Mouse (Mus musculus): ENCODE measurements around the gene Grb14. TPM values are rescaled to one million over a fixed set of nuclear protein-coding genes. Genes with fewer than 3 reads are reported as not detected.

Gene Grb14
- polyA plus RNA-seq, 1 experiment from 2014 or later, result 34.0 TPM

GRCm38 (mm10) chr2:65010105-65010504 is 14.7 kb downstream of the Grb14 start:
- no peak overlapping the region for H3K4me2 ChIP-seq (ENCODE audit: low read length)
- DNase-seq (ENCODE audit: low spot score), result no peak
- no peak overlapping the region for H3K9ac ChIP-seq (ENCODE audit: low read depth, low read length)
- no peaks in the 10 kb centered on the region for H3K27me3 ChIP-seq (ENCODE audit: insufficient read depth, low read length)
- no peaks in the 10 kb centered on the region for H3K9me3 ChIP-seq (replicated peaks; ENCODE audit: low read length)
- no peak overlapping the region for H3K4me3 ChIP-seq (replicated peaks; ENCODE audit: low read depth, low read length)
- no peak for ATAC-seq (replicated peaks; ENCODE audit: low FRiP score, low read depth)
- 64% methylated on average over 3 of the region's 3 CpGs for WGBS
- no peak overlapping the region for H3K27ac ChIP-seq
- no peaks in the 10 kb centered on the region for H3K36me3 ChIP-seq (ENCODE audit: insufficient read depth, low read length)
- no peaks in the 10 kb centered on the region for H3K4me1 ChIP-seq (replicated peaks; ENCODE audit: insufficient read depth, low read length)
- no peak for TF ChIP-seq CTCF (IDR thresholded peaks at IDR 0.05; ENCODE audit: low read depth)

- DNase-seq (ENCODE audit: low spot score), result no peak
- Histone ChIP-seq H3K4me1 (replicated peaks; ENCODE audit: insufficient read depth, low read length) (no peaks in the 10 kb centered on the region), H3K36me3 (ENCODE audit: insufficient read depth, low read length) (no peaks in the 10 kb centered on the region), H3K4me3 (replicated peaks; ENCODE audit: low read depth, low read length) (no peak overlapping the region), H3K9ac (ENCODE audit: low read depth, low read length) (no peak overlapping the region), H3K27me3 (ENCODE audit: insufficient read depth, low read length) (no peaks in the 10 kb centered on the region), H3K9me3 (replicated peaks; ENCODE audit: low read length) (no peaks in the 10 kb centered on the region), H3K27ac (no peak overlapping the region), H3K4me2 (ENCODE audit: low read length) (no peak overlapping the region)
- ATAC-seq (replicated peaks; ENCODE audit: low FRiP score, low read depth), result no peak
- TF ChIP-seq CTCF (IDR thresholded peaks at IDR 0.05; ENCODE audit: low read depth), result no peak
- 64% methylated on average over 2 of the region's 2 CpGs for WGBS
Measured at GRCm38 (mm10) chr2:65007396-65007795, 17.4 kb downstream of the Grb14 start.

DNA sequence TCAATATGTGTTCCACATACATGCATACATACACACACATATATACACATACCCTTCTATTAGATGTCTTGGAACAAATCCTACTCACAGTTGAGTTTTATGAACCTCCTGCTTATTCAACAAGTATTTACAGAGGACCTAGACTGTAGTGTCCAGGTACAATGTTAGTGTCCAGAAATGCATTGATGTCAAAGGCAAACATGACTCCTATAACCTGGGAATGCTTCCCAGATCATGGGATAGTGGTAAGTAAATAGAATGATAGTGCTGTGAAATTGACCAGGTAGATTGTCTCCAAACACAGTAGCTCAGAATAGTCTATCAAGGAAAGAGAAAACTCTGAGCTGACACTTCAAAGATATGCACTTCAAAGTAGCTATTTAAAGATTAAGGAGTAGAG is 19.7 kb downstream of the Grb14 start:
- H3K27me3 ChIP-seq (ENCODE audit: insufficient read depth, low read length), result no peaks in the 10 kb centered on the region
- no peak for TF ChIP-seq CTCF (IDR thresholded peaks at IDR 0.05; ENCODE audit: low read depth)
- no peaks in the 10 kb centered on the region for H3K9me3 ChIP-seq (replicated peaks; ENCODE audit: low read length)
- H3K27ac ChIP-seq, result no peak overlapping the region
- H3K4me2 ChIP-seq (ENCODE audit: low read length), result no peak overlapping the region
- DNase-seq (ENCODE audit: low spot score) (no peak), ATAC-seq (replicated peaks; ENCODE audit: low FRiP score, low read depth) (no peak)
- H3K36me3 ChIP-seq (ENCODE audit: insufficient read depth, low read length), result no peaks in the 10 kb centered on the region
- no peak overlapping the region for H3K4me3 ChIP-seq (replicated peaks; ENCODE audit: low read depth, low read length)
- H3K4me1 ChIP-seq (replicated peaks; ENCODE audit: insufficient read depth, low read length), result no peaks in the 10 kb centered on the region
- no peak overlapping the region for H3K9ac ChIP-seq (ENCODE audit: low read depth, low read length)

GRCm38 (mm10) chr2:65003433-65003832 is 21.4 kb downstream of the Grb14 start:
- Histone ChIP-seq H3K9me3 (replicated peaks; ENCODE audit: low read length) (no peaks in the 10 kb centered on the region), H3K36me3 (ENCODE audit: insufficient read depth, low read length) (no peaks in the 10 kb centered on the region), H3K4me2 (ENCODE audit: low read length) (no peak overlapping the region), H3K4me1 (replicated peaks; ENCODE audit: insufficient read depth, low read length) (no peaks in the 10 kb centered on the region), H3K27ac (no peak overlapping the region), H3K27me3 (ENCODE audit: insufficient read depth, low read length) (no peaks in the 10 kb centered on the region), H3K4me3 (replicated peaks; ENCODE audit: low read depth, low read length) (no peak overlapping the region), H3K9ac (ENCODE audit: low read depth, low read length) (no peak overlapping the region)
- DNase-seq (ENCODE audit: low spot score) (peak; percentile 49), ATAC-seq (replicated peaks; ENCODE audit: low FRiP score, low read depth) (no peak)
- peak; percentile 67 for TF ChIP-seq CTCF (IDR thresholded peaks at IDR 0.05; ENCODE audit: low read depth)
- WGBS, result 51% methylated on average over 2 of the region's 2 CpGs

GRCm38 (mm10) chr2:65002631-65003030 is 22.2 kb downstream of the Grb14 start:
- DNase-seq (ENCODE audit: low spot score) (no peak), ATAC-seq (replicated peaks; ENCODE audit: low FRiP score, low read depth) (0 out of 2 replicates have a peak, but pooled peaks have one; percentile 63)
- H3K4me1 ChIP-seq (replicated peaks; ENCODE audit: insufficient read depth, low read length), result no peaks in the 10 kb centered on the region
- WGBS, result 77% methylated on average over 3 of the region's 3 CpGs
- no peak overlapping the region for H3K4me2 ChIP-seq (ENCODE audit: low read length)
- H3K27ac ChIP-seq, result no peak overlapping the region
- H3K4me3 ChIP-seq (replicated peaks; ENCODE audit: low read depth, low read length), result no peak overlapping the region
- H3K36me3 ChIP-seq (ENCODE audit: insufficient read depth, low read length), result no peaks in the 10 kb centered on the region
- H3K9ac ChIP-seq (ENCODE audit: low read depth, low read length), result no peak overlapping the region
- H3K27me3 ChIP-seq (ENCODE audit: insufficient read depth, low read length), result no peaks in the 10 kb centered on the region
- no peak for TF ChIP-seq CTCF (IDR thresholded peaks at IDR 0.05; ENCODE audit: low read depth)
- no peaks in the 10 kb centered on the region for H3K9me3 ChIP-seq (replicated peaks; ENCODE audit: low read length)

DNA sequence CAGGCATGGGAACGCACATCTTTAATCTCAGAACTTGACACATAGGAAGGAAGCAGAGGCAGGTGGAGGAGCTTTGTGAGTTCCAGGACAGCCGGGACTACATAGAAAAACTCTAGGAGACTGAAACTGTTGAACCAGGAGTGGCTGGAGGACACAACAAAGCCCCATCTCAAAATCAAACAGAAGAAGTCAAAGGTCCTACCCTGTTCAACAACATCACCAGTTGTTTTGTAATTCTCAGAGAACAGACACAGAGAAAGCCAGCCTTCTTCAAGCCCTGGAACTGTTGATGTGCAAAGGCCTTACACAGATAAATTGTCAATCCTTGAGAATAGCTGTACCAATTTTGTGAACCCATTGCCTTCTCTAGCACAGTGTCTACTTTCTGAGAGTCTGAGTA is 29.7 kb downstream of the Grb14 start:
- DNase-seq (ENCODE audit: low spot score) (no peak), ATAC-seq (replicated peaks; ENCODE audit: low FRiP score, low read depth) (no peak)
- Histone ChIP-seq H3K27ac (no peak overlapping the region), H3K4me1 (replicated peaks; ENCODE audit: insufficient read depth, low read length) (no peaks in the 10 kb centered on the region), H3K27me3 (ENCODE audit: insufficient read depth, low read length) (no peaks in the 10 kb centered on the region), H3K4me2 (ENCODE audit: low read length) (no peak overlapping the region), H3K9ac (ENCODE audit: low read depth, low read length) (no peak overlapping the region), H3K36me3 (ENCODE audit: insufficient read depth, low read length) (no peaks in the 10 kb centered on the region), H3K4me3 (replicated peaks; ENCODE audit: low read depth, low read length) (no peak overlapping the region), H3K9me3 (replicated peaks; ENCODE audit: low read length) (no peaks in the 10 kb centered on the region)
- no peak for TF ChIP-seq CTCF (IDR thresholded peaks at IDR 0.05; ENCODE audit: low read depth)
- WGBS, result 95% methylated on average over 2 of the region's 2 CpGs

DNA sequence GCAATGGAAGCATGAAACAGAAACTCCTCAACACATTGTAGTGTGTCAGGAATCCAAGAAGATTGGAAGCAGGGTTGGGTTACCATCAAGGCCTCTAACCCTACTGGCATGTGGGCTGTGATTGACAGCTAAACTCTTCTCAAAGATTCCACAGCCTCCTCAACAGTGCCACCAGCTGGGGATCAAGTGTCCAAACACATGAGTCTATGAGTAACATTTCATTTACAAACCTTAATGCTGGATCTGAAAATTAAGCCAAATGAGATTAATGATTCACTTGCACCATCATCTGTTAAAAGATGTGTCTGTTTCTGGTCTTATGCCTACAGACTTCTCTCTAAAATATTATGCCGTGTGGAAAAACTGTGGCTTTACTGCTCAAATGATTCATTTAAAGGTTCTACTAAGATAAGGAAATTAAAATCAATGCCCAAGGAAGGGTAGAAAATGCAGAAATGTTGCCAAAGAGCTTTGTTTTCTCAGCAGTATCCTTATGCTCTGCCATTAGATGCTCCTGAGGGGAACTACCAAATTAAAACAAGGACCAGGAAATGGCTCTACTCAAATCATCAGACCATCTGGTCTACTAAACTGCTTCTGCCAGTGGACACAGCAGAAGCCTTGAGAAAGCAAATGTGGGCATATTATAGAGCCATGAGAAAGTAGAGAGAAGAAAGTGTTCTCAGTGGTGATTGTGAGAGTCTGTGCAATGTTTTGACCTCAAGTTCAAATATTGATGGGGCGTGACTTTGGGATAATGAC is 35.2 kb downstream of the Grb14 start:
- H3K9ac ChIP-seq (ENCODE audit: low read depth, low read length), result no peak overlapping the region
- peak; percentile 22; the same call in 1 of the 2 replicates for TF ChIP-seq CTCF (IDR thresholded peaks at IDR 0.05; ENCODE audit: low read depth)
- H3K9me3 ChIP-seq (replicated peaks; ENCODE audit: low read length), result no peaks in the 10 kb centered on the region
- no peak overlapping the region for H3K4me3 ChIP-seq (replicated peaks; ENCODE audit: low read depth, low read length)
- H3K36me3 ChIP-seq (ENCODE audit: insufficient read depth, low read length), result no peaks in the 10 kb centered on the region
- H3K27me3 ChIP-seq (ENCODE audit: insufficient read depth, low read length), result no peaks in the 10 kb centered on the region
- no peak overlapping the region for H3K4me2 ChIP-seq (ENCODE audit: low read length)
- H3K4me1 ChIP-seq (replicated peaks; ENCODE audit: insufficient read depth, low read length), result no peaks in the 10 kb centered on the region
- H3K27ac ChIP-seq, result no peak overlapping the region
- ATAC-seq (replicated peaks; ENCODE audit: low FRiP score, low read depth) (no peak), DNase-seq (ENCODE audit: low spot score) (no peak)
- WGBS, result 96% methylated on average over 2 of the region's 2 CpGs

Measured in kidney, postnatal 0 days (tissue).